Mouse (Mus musculus): Measurements from ENCODE around the gene Arhgap23. TPM values are rescaled to one million over a fixed set of nuclear protein-coding genes. Genes with fewer than 3 reads are reported as not detected.

The Arhgap23 gene
- total and polyA plus RNA-seq, 3 experiments: 1.2 to 5.6 (median 4.2) TPM

DNA sequence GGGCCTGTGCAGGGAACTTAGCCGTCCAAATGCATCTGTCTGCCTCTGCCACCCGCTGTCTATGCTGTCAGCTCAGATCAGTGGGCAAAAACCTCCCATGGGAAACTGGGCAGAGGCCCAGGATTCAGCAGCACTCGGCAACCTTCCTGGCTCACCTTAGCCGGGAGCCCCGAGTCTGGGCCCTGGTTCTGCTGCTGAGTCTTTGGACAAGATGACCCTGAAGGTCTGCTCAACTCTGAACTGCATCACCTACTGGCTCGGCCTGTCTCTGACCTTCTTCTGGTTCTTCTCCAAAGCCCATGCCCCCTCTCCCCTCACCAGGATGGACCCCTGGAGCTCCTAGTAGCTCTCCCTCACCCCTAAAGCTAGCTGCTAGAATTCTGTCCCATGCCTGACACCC, 30.3 kb downstream of the Arhgap23 start:
- Histone ChIP-seq H3K9ac (ENCODE audit: insufficient read depth, low read depth) (no peak overlapping the region), H3K27me3 (replicated peaks) (no peaks in the 10 kb centered on the region), H3K9me3 (replicated peaks; ENCODE audit: low read length) (no peaks in the 10 kb centered on the region), H3K79me2 (replicated peaks; ENCODE audit: control insufficient read depth, extremely low read depth, insufficient read depth, poor library complexity, severe bottlenecking) (no peaks in the 10 kb centered on the region), H3K4me1 (ENCODE audit: control insufficient read depth in 1 of 2, insufficient read depth in 2 of 2) (peaks cover 12 to 24% of the 10 kb centered on the region in 2 experiments), H3K27ac (ENCODE audit: insufficient read depth, low read depth) (no peak overlapping the region), H3K4me2 (ENCODE audit: insufficient read depth, low read depth, poor library complexity, severe bottlenecking) (no peak overlapping the region), H3K4me3 (replicated peaks in 1 of 3; ENCODE audit: low read depth in 2 of 3, low read length in 2 of 3, poor library complexity in 1 of 3) (no peak overlapping the region), H3K36me3 (replicated peaks in 1 of 2; ENCODE audit: control insufficient read depth in 1 of 2, insufficient read depth in 1 of 2, low read length in 1 of 2) (peaks cover 19 to 60% of the 10 kb centered on the region in 2 experiments)
- dilution Hi-C loops (cut with MboI; ENCODE audit: extremely low pct_ligation_motif_present, extremely low pct_unique_long_range_greater_than_20kb, low sequenced_read_pairs): no loop called here
- DNase-seq (ENCODE audit: extremely low read depth): no peak
- no peak for TF ChIP-seq JUN (IDR thresholded peaks at IDR 0.05; ENCODE audit: insufficient read depth, low read depth, low read length)
- in situ Hi-C loops (cut with MboI; ENCODE audit: low pct_ligation_motif_present, low pct_unique_long_range_greater_than_20kb, low sequenced_read_pairs): no loop called here

DNA sequence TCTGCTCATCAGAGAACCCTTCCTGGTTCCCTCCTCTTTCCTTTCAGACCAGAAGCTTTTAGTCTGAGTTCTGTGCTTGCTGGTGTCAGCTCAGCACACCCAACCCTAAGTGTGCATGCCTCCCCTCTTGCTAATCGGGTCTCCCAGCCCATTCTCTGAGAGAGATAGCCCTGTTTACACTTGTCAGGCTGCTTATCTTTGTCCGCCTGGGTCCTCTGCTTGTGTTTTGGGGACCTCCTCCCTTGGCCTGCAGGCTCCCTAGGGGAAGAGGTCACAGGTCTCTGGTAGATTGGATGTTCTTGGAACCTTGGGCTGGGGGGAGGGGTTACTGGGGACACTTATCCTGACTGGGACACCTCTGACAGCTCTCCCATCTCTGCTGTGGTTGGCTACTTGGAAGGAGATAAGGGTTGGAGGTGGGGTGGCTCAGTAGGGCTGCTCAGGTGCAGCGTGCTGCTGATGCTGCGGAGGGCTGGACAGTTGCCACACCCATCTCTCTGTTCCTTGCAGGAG, 30.7 kb downstream of the Arhgap23 start:
- in situ Hi-C loops (cut with MboI; ENCODE audit: low pct_ligation_motif_present, low pct_unique_long_range_greater_than_20kb, low sequenced_read_pairs) (no loop called here), dilution Hi-C loops (cut with MboI; ENCODE audit: extremely low pct_ligation_motif_present, extremely low pct_unique_long_range_greater_than_20kb, low sequenced_read_pairs) (no loop called here)
- H3K9ac ChIP-seq (ENCODE audit: insufficient read depth, low read depth): no peak overlapping the region
- no peak overlapping the region for H3K4me3 ChIP-seq (replicated peaks in 1 of 3; ENCODE audit: low read depth in 2 of 3, low read length in 2 of 3, poor library complexity in 1 of 3)
- peaks cover 12 to 28% of the 10 kb centered on the region in 2 experiments for H3K4me1 ChIP-seq (ENCODE audit: control insufficient read depth in 1 of 2, insufficient read depth in 2 of 2)
- no peak for TF ChIP-seq MEF2A (IDR thresholded peaks at IDR 0.05; ENCODE audit: borderline replicate concordance, low read depth, low read length)
- TF ChIP-seq CTCF (conservative IDR thresholded peaks at IDR 0.05 in 1 of 2, IDR thresholded peaks at IDR 0.05 in 1 of 2; ENCODE audit: low read depth in 2 of 2, low read length in 2 of 2): no peak
- TF ChIP-seq MAZ (IDR thresholded peaks at IDR 0.05; ENCODE audit: low read depth, low read length): no peak
- TF ChIP-seq ZMIZ1 (IDR thresholded peaks at IDR 0.05; ENCODE audit: low read depth, low read length): no peak
- TF ChIP-seq PAX5 (IDR thresholded peaks at IDR 0.05; ENCODE audit: low read length): no peak
- TF ChIP-seq RCOR1 (conservative IDR thresholded peaks at IDR 0.05; ENCODE audit: low read depth, low read length): no peak
- TF ChIP-seq USF1 (IDR thresholded peaks at IDR 0.05; ENCODE audit: low read depth, low read length): no peak
- no peak for TF ChIP-seq JUND (conservative IDR thresholded peaks at IDR 0.05; ENCODE audit: low read depth, low read length)
- TF ChIP-seq GABPA (IDR thresholded peaks at IDR 0.05; ENCODE audit: insufficient replicate concordance, low read depth, low read length): no peak
- TF ChIP-seq SMC3 (IDR thresholded peaks at IDR 0.05; ENCODE audit: low read depth, low read length): no peak
- TF ChIP-seq CHD1 (IDR thresholded peaks at IDR 0.05; ENCODE audit: low read depth, low read length): no peak
- TF ChIP-seq MAX (IDR thresholded peaks at IDR 0.05; ENCODE audit: low read length): no peak
- no peak overlapping the region for H3K4me2 ChIP-seq (ENCODE audit: insufficient read depth, low read depth, poor library complexity, severe bottlenecking)
- no peaks in the 10 kb centered on the region for H3K9me3 ChIP-seq (replicated peaks; ENCODE audit: low read length)
- no peak overlapping the region for H3K27ac ChIP-seq (ENCODE audit: insufficient read depth, low read depth)
- peaks cover 19 to 63% of the 10 kb centered on the region in 2 experiments for H3K36me3 ChIP-seq (replicated peaks in 1 of 2; ENCODE audit: control insufficient read depth in 1 of 2, insufficient read depth in 1 of 2, low read length in 1 of 2)
- no peaks in the 10 kb centered on the region for H3K79me2 ChIP-seq (replicated peaks; ENCODE audit: control insufficient read depth, extremely low read depth, insufficient read depth, poor library complexity, severe bottlenecking)
- no peak for DNase-seq (ENCODE audit: extremely low read depth)
- H3K27me3 ChIP-seq (replicated peaks): no peaks in the 10 kb centered on the region

DNA sequence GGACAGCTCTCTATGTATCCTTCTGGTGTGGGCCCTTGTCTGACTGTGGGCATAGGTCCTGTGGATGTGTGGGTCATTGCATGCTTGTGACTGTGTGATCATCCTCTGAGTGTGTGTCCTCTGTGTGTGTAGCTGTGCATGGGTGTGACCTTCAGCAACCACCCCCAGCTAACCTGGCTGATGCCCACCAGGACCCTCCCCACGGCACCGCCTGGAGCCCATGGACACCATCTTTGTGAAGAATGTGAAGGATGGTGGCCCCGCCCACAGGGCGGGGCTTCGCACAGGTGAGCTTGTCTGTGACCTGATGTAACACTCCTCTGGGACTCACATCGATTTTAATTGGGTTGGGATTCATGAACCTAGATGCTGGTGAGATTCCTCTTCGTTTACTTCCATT, 32.6 kb downstream of the Arhgap23 start:
- Histone ChIP-seq H3K9ac (ENCODE audit: insufficient read depth, low read depth) (no peak overlapping the region), H3K4me1 (ENCODE audit: control insufficient read depth in 1 of 2, insufficient read depth in 2 of 2) (peaks cover 4 to 13% of the 10 kb centered on the region in 2 experiments; a peak in 3 of 4 replicates), H3K27ac (ENCODE audit: insufficient read depth, low read depth) (no peak overlapping the region), H3K27me3 (replicated peaks) (no peaks in the 10 kb centered on the region), H3K36me3 (replicated peaks in 1 of 2; ENCODE audit: control insufficient read depth in 1 of 2, insufficient read depth in 1 of 2, low read length in 1 of 2) (peaks cover 29 to 82% of the 10 kb centered on the region in 2 experiments), H3K9me3 (replicated peaks; ENCODE audit: low read length) (no peaks in the 10 kb centered on the region), H3K4me3 (replicated peaks in 1 of 3; ENCODE audit: low read depth in 2 of 3, low read length in 2 of 3, poor library complexity in 1 of 3) (no peak overlapping the region), H3K4me2 (ENCODE audit: insufficient read depth, low read depth, poor library complexity, severe bottlenecking) (no peak overlapping the region), H3K79me2 (replicated peaks; ENCODE audit: control insufficient read depth, extremely low read depth, insufficient read depth, poor library complexity, severe bottlenecking) (no peaks in the 10 kb centered on the region)
- dilution Hi-C loops (cut with MboI; ENCODE audit: extremely low pct_ligation_motif_present, extremely low pct_unique_long_range_greater_than_20kb, low sequenced_read_pairs): no loop called here
- TF ChIP-seq JUND (conservative IDR thresholded peaks at IDR 0.05; ENCODE audit: low read depth, low read length): no peak
- TF ChIP-seq EP300 (IDR thresholded peaks at IDR 0.05; ENCODE audit: low read length): no peak
- no peak for TF ChIP-seq JUN (IDR thresholded peaks at IDR 0.05; ENCODE audit: insufficient read depth, low read depth, low read length)
- TF ChIP-seq SIN3A (IDR thresholded peaks at IDR 0.05; ENCODE audit: low read length): no peak
- TF ChIP-seq IRF4 (IDR thresholded peaks at IDR 0.05; ENCODE audit: low read depth, low read length): no peak
- no peak for TF ChIP-seq MYC (IDR thresholded peaks at IDR 0.05; ENCODE audit: low read depth, low read length)
- no peak for TF ChIP-seq NRF1 (IDR thresholded peaks at IDR 0.05; ENCODE audit: low read depth, low read length)
- no peak for TF ChIP-seq CTCF (conservative IDR thresholded peaks at IDR 0.05 in 1 of 2, IDR thresholded peaks at IDR 0.05 in 1 of 2; ENCODE audit: low read depth in 2 of 2, low read length in 2 of 2)
- TF ChIP-seq ELF1 (IDR thresholded peaks at IDR 0.05; ENCODE audit: low read depth, low read length): no peak
- TF ChIP-seq GABPA (IDR thresholded peaks at IDR 0.05; ENCODE audit: insufficient replicate concordance, low read depth, low read length): no peak
- TF ChIP-seq CHD2 (IDR thresholded peaks at IDR 0.05; ENCODE audit: low read length): no peak
- TF ChIP-seq POLR2A (IDR thresholded peaks at IDR 0.05; ENCODE audit: low read depth, low read length): no peak
- TF ChIP-seq UBTF (IDR thresholded peaks at IDR 0.05; ENCODE audit: low read depth, low read length): no peak
- TF ChIP-seq USF2 (conservative IDR thresholded peaks at IDR 0.05; ENCODE audit: low read depth, low read length): no peak
- no peak for TF ChIP-seq RAD21 (IDR thresholded peaks at IDR 0.05; ENCODE audit: low read depth, low read length)
- TF ChIP-seq ETS1 (conservative IDR thresholded peaks at IDR 0.05; ENCODE audit: low read depth, low read length): no peak
- no peak for TF ChIP-seq MAFK (IDR thresholded peaks at IDR 0.05; ENCODE audit: insufficient replicate concordance, low read length)
- DNase-seq (ENCODE audit: extremely low read depth): no peak
- in situ Hi-C loops (cut with MboI; ENCODE audit: low pct_ligation_motif_present, low pct_unique_long_range_greater_than_20kb, low sequenced_read_pairs): no loop called here
